Mouse (Mus musculus): Measurements from ENCODE around the gene Ran.

DNA sequence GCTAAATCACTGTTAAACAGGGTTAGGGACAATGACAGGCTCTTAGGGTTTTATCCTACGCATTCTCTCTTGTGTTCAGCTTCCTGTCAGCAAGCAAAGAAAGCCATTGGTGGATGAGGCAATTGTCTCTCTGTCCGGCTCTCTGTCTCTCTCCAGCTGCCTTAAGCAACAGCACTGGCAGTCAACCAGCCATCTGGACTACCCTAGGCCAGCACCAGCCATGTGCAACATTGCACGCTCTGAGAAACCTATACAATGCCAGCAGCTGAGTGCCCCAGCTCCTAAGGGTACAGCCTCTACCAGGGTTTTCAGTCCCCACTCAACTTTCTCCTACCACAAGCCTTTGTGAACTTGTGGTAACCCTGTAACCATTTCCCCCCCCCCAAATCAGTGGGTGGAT is 14.5 kb upstream of the Ran start:
- TF ChIP-seq FOSL1 (IDR thresholded peaks at IDR 0.05; ENCODE audit: insufficient read depth, low read length, poor library complexity, severe bottlenecking): no peak
- no peak for TF ChIP-seq MAX (IDR thresholded peaks at IDR 0.05)
- TF ChIP-seq CTCF (IDR thresholded peaks at IDR 0.05; ENCODE audit: control insufficient read depth, insufficient read depth, insufficient read length): no peak

Measured in C2C12 (cell line).